Mouse (Mus musculus) liver, embryonic 13.5 days (tissue): Measurements from ENCODE around the gene Dmap1. TPM values are rescaled to one million over a fixed set of nuclear protein-coding genes. Genes with fewer than 3 reads are reported as not detected.

Source experiments
- ATAC-seq: fragments of 200-750 bp; cut with Nextera tagmentation; 2 replicates; pipeline ENCODE4 v1.8.0; 2017; ENCODE audit warnings: low read depth, mild to moderate bottlenecking, moderate number of reproducible peaks, moderate library complexity
- DNase-seq: peaks from one replicate; pipeline ENCODE4 v3.0.0; 2022
- H3K27ac ChIP-seq: fragments of 300-500 bp; sonication (generic); 2 replicates; pipeline ENCODE4 v1.5.1; 2015; ENCODE audit warnings: moderate library complexity, mild to moderate bottlenecking, inconsistent platforms
- H3K27me3 ChIP-seq: fragments of 300-500 bp; sonication (generic); 2 replicates; pipeline ENCODE4 v1.6.1; 2015; ENCODE audit warnings: mild to moderate bottlenecking, inconsistent platforms
- H3K36me3 ChIP-seq: fragments of 300-500 bp; sonication (generic); 2 replicates; pipeline ENCODE4 v1.6.1; 2015; ENCODE audit warnings: mild to moderate bottlenecking, inconsistent platforms
- H3K4me1 ChIP-seq: fragments of 300-500 bp; sonication (generic); replicated peaks from 2 replicates; pipeline ENCODE4 v1.6.1; 2015; ENCODE audit warnings: inconsistent platforms
- H3K4me2 ChIP-seq: fragments of 300-500 bp; sonication (generic); 2 replicates; pipeline ENCODE4 v1.6.1; 2015; ENCODE audit warnings: inconsistent platforms, mild to moderate bottlenecking, moderate library complexity
- H3K4me3 ChIP-seq: fragments of 300-500 bp; sonication (generic); replicated peaks from 2 replicates; pipeline ENCODE4 v1.5.1; 2015; ENCODE audit warnings: mild to moderate bottlenecking, inconsistent platforms
- H3K9ac ChIP-seq: fragments of 300-500 bp; sonication (generic); 2 replicates; pipeline ENCODE4 v1.6.1; 2015; ENCODE audit warnings: mild to moderate bottlenecking, inconsistent platforms
- H3K9me3 ChIP-seq: fragments of 300-500 bp; sonication (generic); replicated peaks from 2 replicates; pipeline ENCODE4 v1.6.1; 2016; ENCODE audit warnings: inconsistent platforms
- WGBS: fragments of 180-500 bp; shearing (Covaris S2); methylation state at CpG from one replicate; pipeline ENCODE4 v1.1.7; 2015; ENCODE audit not compliant: insufficient replicate concordance; 5-methylcytosine and 5-hydroxymethylcytosine counted together
- polyA plus RNA-seq: library from polyadenylated mRNA; unstranded; fragments of >200 nt; fragmentation: Nextera tagmentation; extraction: Ambion mirVana; gene quantifications from 2 replicates; pipeline ENCODE4 v1.2.1, GENCODE M21; 2015

Dmap1 gene
- polyA plus RNA-seq, 1 experiment from 2014 or later: 24.4 TPM

DNA sequence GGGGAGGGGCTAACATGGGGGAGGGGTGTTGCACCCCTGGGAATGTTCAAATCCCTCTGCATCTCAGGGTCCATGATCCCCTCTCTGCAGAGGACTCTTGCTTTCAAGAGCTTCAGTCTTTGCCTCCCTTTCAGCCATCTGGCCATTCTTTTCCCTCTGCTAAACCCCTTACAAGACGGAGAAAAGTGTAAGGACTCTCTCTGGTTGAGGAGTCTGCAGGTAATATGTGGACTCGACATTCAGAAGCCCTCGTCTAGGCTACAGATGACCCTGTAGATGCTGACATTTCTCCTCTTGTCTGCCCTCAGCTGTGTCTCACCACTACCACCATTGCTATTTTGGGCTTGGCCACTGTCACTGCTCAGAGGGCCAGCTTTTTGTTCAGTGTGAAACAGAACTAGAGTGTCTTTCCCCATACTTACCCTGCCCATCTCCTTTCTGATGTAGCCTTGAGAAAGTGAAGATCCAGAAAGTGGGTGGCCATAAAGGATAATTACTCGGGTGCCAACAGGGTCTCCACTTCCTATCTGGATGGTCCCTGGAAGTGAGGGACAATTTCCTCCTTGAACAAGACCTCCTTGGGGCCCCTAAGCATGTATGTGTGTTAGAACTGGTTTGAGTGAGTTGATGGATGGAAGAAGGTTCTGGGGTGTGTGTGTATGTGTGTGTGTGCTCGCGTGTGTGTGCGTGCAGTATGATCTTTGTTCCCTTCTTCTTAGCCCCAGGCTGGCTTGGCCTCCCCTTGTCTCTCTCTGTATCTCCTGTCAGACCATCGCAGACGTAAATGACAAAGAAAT, 27.2 kb downstream of the Dmap1 start:
- Histone ChIP-seq H3K27ac (no peak overlapping the region), H3K4me2 (no peak overlapping the region), H3K4me3 (no peak overlapping the region), H3K27me3 (no peaks in the 10 kb centered on the region), H3K9me3 (no peaks in the 10 kb centered on the region), H3K9ac (no peak overlapping the region), H3K4me1 (peaks cover 18% of the 10 kb centered on the region), H3K36me3 (peaks cover 6% of the 10 kb centered on the region; the same call in 1 of the 2 replicates)
- WGBS: 71% methylated on average over 9 of the region's 9 CpGs
- ATAC-seq (no peak), DNase-seq (no peak)

DNA sequence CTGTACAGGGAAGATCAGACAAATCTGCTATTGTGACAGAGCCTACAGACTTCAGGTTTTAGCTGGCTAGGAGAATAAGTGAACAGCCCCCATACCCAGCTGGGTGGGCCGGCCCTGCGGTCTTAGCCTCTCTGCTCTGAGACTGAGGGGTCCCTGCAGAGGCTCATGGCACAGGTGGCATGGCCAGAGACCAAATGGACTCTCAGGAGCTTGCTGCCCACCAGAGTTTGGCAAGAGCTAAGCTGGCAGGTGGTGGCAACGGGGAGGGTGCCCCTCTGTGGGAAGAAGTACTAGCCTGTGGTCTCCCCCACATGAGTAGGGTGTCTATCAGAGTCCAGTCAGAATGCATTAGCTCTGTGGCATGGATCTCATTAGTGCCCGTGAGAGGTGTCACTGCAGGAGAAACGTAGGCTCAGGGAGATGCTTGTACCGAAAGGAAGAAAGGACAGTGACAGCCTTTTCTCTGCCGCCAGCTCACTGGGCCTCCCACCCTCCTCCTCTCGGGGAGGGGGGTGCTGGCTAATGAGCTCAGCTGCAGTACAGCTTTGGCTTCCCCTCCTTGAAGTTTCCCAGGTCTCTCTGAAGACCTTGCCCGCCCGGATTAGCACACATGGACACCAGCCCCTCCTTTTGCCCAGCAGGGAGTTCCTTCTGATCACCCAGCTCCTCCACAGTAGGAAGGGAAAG, 27.9 kb downstream of the Dmap1 start:
- no peak for DNase-seq
- no peak overlapping the region for H3K27ac ChIP-seq
- peaks cover 18% of the 10 kb centered on the region for H3K4me1 ChIP-seq
- peaks cover 11% of the 10 kb centered on the region; the same call in 1 of the 2 replicates for H3K36me3 ChIP-seq
- no peak for ATAC-seq
- H3K4me3 ChIP-seq: no peak overlapping the region
- 56% methylated on average over 10 of the region's 10 CpGs for WGBS
- no peaks in the 10 kb centered on the region for H3K9me3 ChIP-seq
- H3K9ac ChIP-seq: no peak overlapping the region
- H3K4me2 ChIP-seq: no peak overlapping the region
- H3K27me3 ChIP-seq: no peaks in the 10 kb centered on the region

DNA sequence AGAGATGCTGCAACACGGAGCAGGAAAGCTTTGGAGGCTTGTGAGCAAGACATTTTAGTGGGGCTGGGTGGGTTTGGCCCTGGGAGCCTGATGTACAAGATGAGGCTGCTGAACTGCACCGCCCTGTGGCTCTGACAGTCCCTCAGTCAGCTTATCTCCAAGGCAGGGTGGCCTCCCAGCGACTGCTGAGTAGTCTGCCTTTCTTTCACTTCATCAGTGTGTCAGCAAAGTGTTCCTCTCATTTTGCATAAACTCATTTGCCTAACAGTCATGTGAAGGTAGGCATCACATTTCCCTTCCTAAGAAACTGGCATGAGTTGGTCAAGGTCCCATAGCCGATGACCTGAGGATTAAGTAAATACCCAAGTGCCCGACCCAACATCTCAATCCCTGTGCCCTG, 29.3 kb downstream of the Dmap1 start:
- H3K4me3 ChIP-seq: no peak overlapping the region
- no peak overlapping the region for H3K9ac ChIP-seq
- no peaks in the 10 kb centered on the region for H3K9me3 ChIP-seq
- WGBS: 36% methylated on average over 5 of the region's 5 CpGs
- peak; percentile 27 for DNase-seq
- H3K27me3 ChIP-seq: no peaks in the 10 kb centered on the region
- peaks cover 11% of the 10 kb centered on the region; the same call in 1 of the 2 replicates for H3K36me3 ChIP-seq
- peak overlapping the region; percentile 2; the same call in 1 of the 2 replicates for H3K27ac ChIP-seq
- H3K4me1 ChIP-seq: peaks cover 20% of the 10 kb centered on the region
- ATAC-seq: peak; percentile 78
- no peak overlapping the region; the same call in 1 of the 2 replicates for H3K4me2 ChIP-seq

DNA sequence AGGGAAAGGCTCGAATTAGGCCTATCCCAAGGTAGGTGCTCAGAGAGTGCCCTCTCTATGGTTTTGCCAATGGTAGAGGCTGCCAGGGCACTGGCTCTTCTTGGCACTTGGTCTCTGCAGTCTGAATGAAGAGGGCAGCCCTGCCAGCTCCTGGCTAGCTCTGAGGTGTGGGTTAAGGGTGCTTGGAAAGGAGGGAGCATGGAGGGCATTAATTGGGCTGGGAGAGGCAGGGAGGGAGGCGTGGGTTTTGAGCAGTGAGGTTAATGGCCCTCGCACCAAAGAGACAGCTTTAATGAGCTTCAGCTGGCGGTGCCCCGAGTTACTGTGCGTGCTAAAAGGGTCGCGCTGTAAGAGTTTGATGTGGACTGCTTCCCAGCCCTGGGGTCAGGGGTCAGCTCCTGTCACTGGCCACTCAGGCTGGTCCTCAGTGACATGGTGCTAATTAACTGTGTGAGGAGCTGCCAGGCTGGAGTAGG, 30.4 kb downstream of the Dmap1 start:
- DNase-seq: no peak
- peaks cover 11% of the 10 kb centered on the region; the same call in 1 of the 2 replicates for H3K36me3 ChIP-seq
- H3K27ac ChIP-seq: no peak overlapping the region
- no peak overlapping the region for H3K9ac ChIP-seq
- H3K27me3 ChIP-seq: no peaks in the 10 kb centered on the region
- H3K9me3 ChIP-seq: no peaks in the 10 kb centered on the region
- peaks cover 28% of the 10 kb centered on the region for H3K4me1 ChIP-seq
- no peak for ATAC-seq
- no peak overlapping the region for H3K4me3 ChIP-seq
- H3K4me2 ChIP-seq: no peak overlapping the region
- 76% methylated on average over 8 of the region's 8 CpGs for WGBS

DNA sequence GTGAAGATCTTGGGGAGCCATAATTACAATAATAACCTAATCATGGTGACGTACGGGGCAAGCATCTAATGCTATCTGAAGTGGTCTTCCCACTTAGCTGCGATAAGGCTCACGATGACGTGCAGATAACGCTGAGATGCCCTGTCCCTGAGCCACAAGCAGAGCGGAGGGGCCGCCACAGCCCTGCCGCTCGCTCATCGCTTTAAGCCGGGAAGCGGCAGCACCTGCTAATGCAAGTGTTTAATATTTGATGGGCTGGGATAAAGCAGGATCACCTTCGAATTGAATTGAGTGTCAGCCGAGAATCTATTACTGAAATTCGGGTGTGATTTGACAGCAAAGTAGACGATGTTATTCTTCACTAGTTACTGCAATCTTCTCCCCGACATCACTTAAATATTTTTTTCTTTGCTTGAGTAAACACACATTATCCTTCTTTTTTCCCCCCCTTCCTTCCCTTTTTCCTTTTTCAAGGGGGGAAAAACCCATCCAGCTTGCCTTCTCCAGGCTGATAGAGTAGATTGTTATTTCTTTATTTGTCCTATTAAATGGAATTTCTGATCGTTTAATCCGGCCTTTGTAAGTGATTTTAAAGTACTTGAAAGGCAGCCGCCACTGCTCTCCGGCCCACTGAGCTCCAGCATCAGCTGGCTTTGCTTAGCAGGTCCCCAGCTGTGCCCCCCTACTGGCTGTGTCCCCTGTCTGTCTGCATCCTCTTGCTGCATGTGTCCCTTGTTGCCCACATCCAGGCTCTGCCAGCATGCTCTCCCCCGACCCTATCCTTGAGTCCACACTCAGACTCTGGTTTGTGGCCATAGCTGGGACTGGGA, 34.9 kb downstream of the Dmap1 start:
- ATAC-seq: no peak
- Histone ChIP-seq H3K4me1 (peaks cover 27% of the 10 kb centered on the region), H3K9me3 (no peaks in the 10 kb centered on the region), H3K27me3 (no peaks in the 10 kb centered on the region), H3K4me2 (no peak overlapping the region), H3K27ac (no peak overlapping the region), H3K9ac (no peak overlapping the region), H3K36me3 (peaks cover 11% of the 10 kb centered on the region; the same call in 1 of the 2 replicates), H3K4me3 (no peak overlapping the region)
- WGBS: 76% methylated on average over 23 of the region's 23 CpGs
- DNase-seq: no peak

DNA sequence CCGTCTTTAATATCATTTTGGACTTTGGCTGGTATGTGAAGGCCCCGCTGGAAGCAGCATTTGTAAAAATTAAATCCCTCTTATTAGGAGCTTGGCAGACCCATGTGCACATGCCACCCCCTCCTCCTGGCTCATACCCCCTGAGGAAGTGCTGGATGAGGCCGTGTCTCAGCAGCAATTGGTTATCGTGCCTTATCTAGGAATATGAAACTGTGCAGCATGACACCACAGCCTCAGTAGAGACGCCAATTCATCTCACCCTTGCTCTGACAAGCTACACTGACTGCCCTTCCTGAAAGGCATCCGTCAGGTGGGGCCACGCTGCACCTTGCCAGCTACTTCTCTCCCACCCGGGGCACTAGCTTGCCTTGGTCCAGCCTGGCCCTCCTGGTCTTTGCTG, 35.6 kb downstream of the Dmap1 start:
- ATAC-seq (no peak), DNase-seq (no peak)
- Histone ChIP-seq H3K4me3 (no peak overlapping the region), H3K4me1 (peaks cover 23% of the 10 kb centered on the region), H3K27ac (no peak overlapping the region), H3K9ac (no peak overlapping the region), H3K4me2 (no peak overlapping the region), H3K9me3 (no peaks in the 10 kb centered on the region), H3K36me3 (peaks cover 12% of the 10 kb centered on the region; the same call in 1 of the 2 replicates), H3K27me3 (no peaks in the 10 kb centered on the region)
- WGBS: 58% methylated on average over 8 of the region's 8 CpGs

DNA sequence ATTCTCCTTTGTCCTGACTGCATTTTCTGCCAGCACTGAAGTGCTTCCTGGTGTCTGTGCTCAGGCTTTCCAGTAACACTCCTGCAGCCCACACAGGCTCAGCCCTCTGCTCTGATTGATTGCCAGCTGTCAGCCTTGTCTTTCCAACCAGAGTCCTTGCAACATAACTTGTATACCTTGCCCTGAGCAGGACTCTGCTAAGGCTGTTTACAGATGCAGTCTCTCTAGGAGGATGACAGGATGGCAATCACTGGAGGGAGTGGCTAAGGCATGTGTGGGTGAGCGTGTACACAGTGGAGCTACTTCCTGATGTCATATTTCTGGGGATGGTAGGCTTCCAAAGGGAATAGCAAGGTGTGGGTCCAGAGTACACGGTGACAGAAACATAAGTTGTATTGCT, 36.2 kb downstream of the Dmap1 start:
- DNase-seq (no peak), ATAC-seq (no peak)
- H3K4me2 ChIP-seq: no peak overlapping the region
- no peaks in the 10 kb centered on the region for H3K27me3 ChIP-seq
- H3K27ac ChIP-seq: no peak overlapping the region
- no peak overlapping the region for H3K4me3 ChIP-seq
- H3K36me3 ChIP-seq: peaks cover 15% of the 10 kb centered on the region; the same call in 1 of the 2 replicates
- 65% methylated on average over 2 of the region's 2 CpGs for WGBS
- H3K9ac ChIP-seq: no peak overlapping the region
- peaks cover 23% of the 10 kb centered on the region for H3K4me1 ChIP-seq
- no peaks in the 10 kb centered on the region for H3K9me3 ChIP-seq

DNA sequence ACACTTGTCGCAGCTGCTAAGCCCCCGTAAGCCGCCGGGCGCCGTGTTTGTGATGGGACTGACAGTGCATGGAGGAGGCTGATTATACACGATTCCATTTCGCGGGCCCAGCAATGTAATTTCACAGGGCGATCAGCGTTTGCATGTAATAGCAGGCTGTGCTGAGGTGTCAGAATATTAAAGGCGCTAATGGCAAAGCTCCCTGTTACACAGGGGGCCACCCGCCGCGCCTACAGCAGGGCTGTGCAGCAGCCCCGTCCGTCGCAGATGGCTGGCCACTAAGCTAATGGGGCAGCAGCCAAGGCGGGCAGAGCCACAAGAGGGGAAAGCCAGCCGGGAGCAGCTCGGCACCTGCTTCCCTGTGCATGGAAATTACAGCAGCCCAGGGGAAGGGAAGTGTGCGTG, 37.0 kb downstream of the Dmap1 start:
- H3K4me3 ChIP-seq: no peak overlapping the region
- WGBS: 81% methylated on average over 22 of the region's 22 CpGs
- no peaks in the 10 kb centered on the region for H3K27me3 ChIP-seq
- H3K4me1 ChIP-seq: peaks cover 23% of the 10 kb centered on the region
- ATAC-seq: no peak
- H3K9me3 ChIP-seq: no peaks in the 10 kb centered on the region
- no peak for DNase-seq
- no peak overlapping the region for H3K9ac ChIP-seq
- no peak overlapping the region for H3K4me2 ChIP-seq
- H3K27ac ChIP-seq: no peak overlapping the region
- peaks cover 10% of the 10 kb centered on the region; the same call in 1 of the 2 replicates for H3K36me3 ChIP-seq

DNA sequence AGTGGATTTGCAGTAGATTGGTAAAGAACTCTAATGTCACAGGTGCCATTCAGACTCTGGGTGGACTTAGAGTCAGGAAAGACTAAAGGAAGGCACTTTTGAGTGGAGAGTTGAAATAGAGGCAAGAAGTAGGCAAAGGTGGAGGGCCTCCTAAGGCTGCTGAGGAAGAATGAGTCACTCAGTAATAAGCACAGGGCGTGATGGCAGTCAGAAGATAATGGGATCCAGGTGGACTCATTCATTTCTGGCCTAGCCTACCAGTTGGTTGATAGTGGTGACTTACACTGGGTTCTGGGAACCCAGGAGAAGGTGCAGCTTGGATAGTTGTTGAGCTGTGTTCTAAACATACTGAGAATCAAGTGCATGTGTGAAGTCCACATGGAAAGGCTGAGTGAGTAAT, 40.3 kb downstream of the Dmap1 start:
- Histone ChIP-seq H3K27ac (no peak overlapping the region), H3K9ac (no peak overlapping the region), H3K36me3 (peaks cover 4% of the 10 kb centered on the region; the same call in 1 of the 2 replicates), H3K27me3 (no peaks in the 10 kb centered on the region), H3K4me2 (no peak overlapping the region), H3K4me3 (no peak overlapping the region), H3K9me3 (no peaks in the 10 kb centered on the region), H3K4me1 (peaks cover 23% of the 10 kb centered on the region)
- WGBS: 54% methylated on average over 1 of the region's 1 CpGs
- DNase-seq (no peak), ATAC-seq (no peak)

DNA sequence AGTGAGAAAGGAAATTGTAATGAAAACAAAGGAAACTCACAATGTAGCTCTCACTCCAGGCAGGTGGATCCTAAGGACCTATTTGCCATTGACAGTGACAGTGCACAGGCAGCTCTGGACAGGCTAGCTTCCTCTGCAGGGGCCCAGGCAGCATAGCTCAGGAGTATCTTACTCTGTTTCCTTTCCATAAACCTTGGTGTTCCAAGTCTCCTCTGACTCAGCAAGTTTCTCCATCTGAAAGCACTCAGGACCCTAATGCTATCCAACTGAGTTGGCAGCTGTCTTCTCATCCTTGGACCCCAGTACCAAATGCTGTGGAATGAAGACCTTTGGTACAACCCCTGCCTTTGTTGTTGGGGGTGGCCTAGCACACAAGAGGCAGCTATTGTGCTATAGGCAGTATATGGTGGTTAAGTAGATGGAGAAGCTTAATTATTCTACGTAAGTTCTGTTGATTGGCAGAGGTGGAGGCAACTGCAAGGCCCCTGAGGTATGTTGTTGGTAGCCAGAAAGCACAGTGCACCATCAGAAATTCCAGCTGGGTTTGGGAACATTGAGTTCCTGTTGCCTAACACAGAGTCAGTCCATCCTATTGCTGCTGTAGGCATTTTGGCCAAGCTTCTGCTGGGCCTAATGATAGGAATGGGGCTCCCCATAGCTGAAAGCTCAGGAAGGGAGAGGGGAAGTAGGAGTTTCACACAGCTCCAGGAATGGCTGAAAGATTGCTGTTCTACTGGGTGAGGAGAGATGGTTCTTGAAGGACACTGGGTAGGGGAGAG, 41.0 kb downstream of the Dmap1 start:
- DNase-seq: no peak
- Histone ChIP-seq H3K4me1 (peaks cover 21% of the 10 kb centered on the region), H3K4me2 (no peak overlapping the region), H3K4me3 (no peak overlapping the region), H3K9me3 (no peaks in the 10 kb centered on the region), H3K9ac (no peak overlapping the region), H3K36me3 (peaks cover 4% of the 10 kb centered on the region; the same call in 1 of the 2 replicates), H3K27me3 (no peaks in the 10 kb centered on the region), H3K27ac (no peak overlapping the region)
- no peak for ATAC-seq
- 77% methylated on average over 1 of the region's 1 CpGs for WGBS
